In the genomic region with DNA sequence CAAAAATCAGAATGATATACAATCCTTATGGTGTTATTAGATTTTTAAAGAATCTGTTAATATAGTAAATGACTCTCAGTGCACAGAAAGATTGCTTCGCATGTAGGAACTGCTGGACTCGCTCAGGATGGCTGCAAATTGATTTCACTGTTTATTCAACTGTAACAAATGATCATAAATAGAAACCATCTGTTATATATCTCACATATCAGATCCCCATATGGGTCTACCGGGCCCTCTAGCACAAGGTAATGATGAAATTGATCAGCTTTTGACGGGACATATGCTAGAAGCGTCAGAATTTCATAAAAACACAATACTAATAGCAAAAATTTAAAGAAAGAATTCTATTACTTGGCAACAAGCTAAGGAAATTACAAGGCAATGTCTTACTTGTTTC, we compare ENCODE assay signal across 20 mouse cellular contexts. TPM values are rescaled to one million over a fixed set of nuclear protein-coding genes. Genes with fewer than 3 reads are reported as not detected.
A peak's percentile ranks its signal among the peaks of the same experiment; 100 is the strongest.
DNase-seq lines count a peak whose midpoint lies in the region; ATAC-seq and TF ChIP-seq lines count a peak whose summit lies in the region.
"Had no signal": no experiment of that assay in that cellular context is flagged by ENCODE, and none has a peak within 500 bp of the region (broad histone marks: within the 10 kb centered on the region; RNA-seq: fewer than 3 reads in every experiment).

No protein-coding gene starts in this region.

- ATAC-seq in forebrain, embryonic 14.5 days, result peak; percentile 65; the same call in 1 of the 2 replicates
- ATAC-seq in forebrain, embryonic 12.5 days (ENCODE audit: low FRiP score), result no peak
- ATAC-seq in forebrain, embryonic 16.5 days, result peak; percentile 52
- ATAC-seq: CD4-positive, CD25-positive, alpha-beta regulatory T cell, adult 4 months; forebrain, postnatal 0 days had no signal

- peak; percentile 41 for DNase-seq in forebrain, embryonic 14.5 days (ENCODE audit: low spot score)
- DNase-seq in forebrain, embryonic 10.5 days (ENCODE audit: extremely low spot score, low spot score), result no peak
- peak; percentile 58 for DNase-seq in brain, embryonic 14.5 days (ENCODE audit: low read depth)
- DNase-seq: adrenal gland, adult 2 months; adrenal gland, postnatal 10 days; adrenal gland, postnatal 25 days; B cell, adult 2 months; cerebellum, adult 11-12 months; cerebellum, adult 2 months; cerebellum, adult 9-10 months; cerebellum, postnatal 10 days; cerebellum, postnatal 25 days; forebrain, postnatal 0 days had no signal

- 57% methylated on average over 5 of the region's 5 CpGs for WGBS in forebrain, embryonic 14.5 days
- 84% methylated on average over 5 of the region's 5 CpGs for WGBS in forebrain, embryonic 12.5 days
- 45% methylated on average over 5 of the region's 5 CpGs for WGBS in forebrain, embryonic 16.5 days
- WGBS in forebrain, embryonic 10.5 days, result 70% methylated on average over 5 of the region's 5 CpGs

- no peaks in the 10 kb centered on the region for H3K27me3 ChIP-seq in forebrain, embryonic 14.5 days (replicated peaks; ENCODE audit: control insufficient read depth, insufficient read depth, low read length)
- no peaks in the 10 kb centered on the region for H3K27me3 ChIP-seq in forebrain, embryonic 12.5 days
- H3K27me3 ChIP-seq in forebrain, embryonic 16.5 days (replicated peaks; ENCODE audit: control insufficient read depth, insufficient read depth, low read length), result no peaks in the 10 kb centered on the region
- no peaks in the 10 kb centered on the region for H3K27me3 ChIP-seq in forebrain, embryonic 10.5 days (ENCODE audit: poor library complexity, severe bottlenecking)
- H3K27me3 ChIP-seq: CH12.LX; embryonic facial prominence, embryonic 12.5 days had no signal

- no peak overlapping the region for H3K27ac ChIP-seq in forebrain, embryonic 14.5 days (ENCODE audit: low read depth, low read length)
- no peak overlapping the region for H3K27ac ChIP-seq in forebrain, embryonic 12.5 days
- H3K27ac ChIP-seq in forebrain, embryonic 16.5 days (ENCODE audit: low read length), result no peak overlapping the region
- no peak overlapping the region for H3K27ac ChIP-seq in forebrain, embryonic 10.5 days
- H3K27ac ChIP-seq: embryonic facial prominence, embryonic 10.5 days; embryonic facial prominence, embryonic 12.5 days had no signal

- no peak for TF ChIP-seq CTCF in brain, embryonic 14.5 days (IDR thresholded peaks at IDR 0.05; ENCODE audit: borderline replicate concordance, extremely low read depth, insufficient read depth, insufficient read length)

- H3K4me2 ChIP-seq in forebrain, embryonic 14.5 days (ENCODE audit: low read length), result no peak overlapping the region
- no peak overlapping the region for H3K4me2 ChIP-seq in forebrain, embryonic 12.5 days
- H3K4me2 ChIP-seq in forebrain, embryonic 16.5 days (ENCODE audit: low read length), result no peak overlapping the region
- H3K4me2 ChIP-seq: embryonic facial prominence, embryonic 12.5 days had no signal

- H3K4me1 ChIP-seq in forebrain, embryonic 14.5 days (ENCODE audit: control insufficient read depth, insufficient read depth, low read length), result no peaks in the 10 kb centered on the region
- no peaks in the 10 kb centered on the region for H3K4me1 ChIP-seq in forebrain, embryonic 12.5 days
- no peaks in the 10 kb centered on the region for H3K4me1 ChIP-seq in forebrain, embryonic 16.5 days (replicated peaks; ENCODE audit: control insufficient read depth, insufficient read depth, low read length)
- no peaks in the 10 kb centered on the region for H3K4me1 ChIP-seq in forebrain, embryonic 10.5 days
- H3K4me1 ChIP-seq: embryonic facial prominence, embryonic 10.5 days; embryonic facial prominence, embryonic 12.5 days had no signal

- no peaks in the 10 kb centered on the region for H3K36me3 ChIP-seq in forebrain, embryonic 14.5 days (ENCODE audit: control insufficient read depth, insufficient read depth, low read length)
- H3K36me3 ChIP-seq in forebrain, embryonic 12.5 days (replicated peaks), result no peaks in the 10 kb centered on the region
- H3K36me3 ChIP-seq in forebrain, embryonic 16.5 days (ENCODE audit: control insufficient read depth, insufficient read depth), result no peaks in the 10 kb centered on the region
- no peaks in the 10 kb centered on the region for H3K36me3 ChIP-seq in forebrain, embryonic 10.5 days (replicated peaks)
- H3K36me3 ChIP-seq: embryonic facial prominence, embryonic 10.5 days; embryonic facial prominence, embryonic 12.5 days; G1E had no signal

- TF ChIP-seq POLR2A in brain, embryonic 14.5 days (IDR thresholded peaks at IDR 0.05; ENCODE audit: borderline replicate concordance, extremely low read depth, insufficient read depth, insufficient read length, poor library complexity, severe bottlenecking), result no peak

- H3K9ac ChIP-seq in forebrain, embryonic 14.5 days (ENCODE audit: low read length), result no peak overlapping the region
- H3K9ac ChIP-seq in forebrain, embryonic 12.5 days, result no peak overlapping the region
- H3K9ac ChIP-seq in forebrain, embryonic 16.5 days (replicated peaks; ENCODE audit: low read depth, low read length), result no peak overlapping the region
- H3K9ac ChIP-seq: embryonic facial prominence, embryonic 12.5 days; forebrain, postnatal 0 days had no signal

- H3K9me3 ChIP-seq in forebrain, embryonic 14.5 days (replicated peaks; ENCODE audit: control insufficient read depth, low read length), result no peaks in the 10 kb centered on the region
- no peaks in the 10 kb centered on the region for H3K9me3 ChIP-seq in forebrain, embryonic 12.5 days
- H3K9me3 ChIP-seq in forebrain, embryonic 16.5 days (ENCODE audit: control insufficient read depth, low read length), result no peaks in the 10 kb centered on the region
- H3K9me3 ChIP-seq in forebrain, embryonic 10.5 days, result no peaks in the 10 kb centered on the region
- H3K9me3 ChIP-seq: embryonic facial prominence, embryonic 10.5 days; embryonic facial prominence, embryonic 12.5 days; G1E had no signal

- H3K4me3 ChIP-seq in forebrain, embryonic 14.5 days (ENCODE audit: low read depth, low read length), result no peak overlapping the region
- no peak overlapping the region for H3K4me3 ChIP-seq in forebrain, embryonic 12.5 days (replicated peaks)
- no peak overlapping the region for H3K4me3 ChIP-seq in forebrain, embryonic 16.5 days (replicated peaks; ENCODE audit: low read length)
- no peak overlapping the region for H3K4me3 ChIP-seq in forebrain, embryonic 10.5 days
- H3K4me3 ChIP-seq: embryonic facial prominence, embryonic 10.5 days; embryonic facial prominence, embryonic 12.5 days had no signal

RNA-seq across cellular contexts. Expression of gene Wnt2b, which starts 18.0 kb away (rescaled TPM):
- polyA plus RNA-seq in forebrain, embryonic 14.5 days (2014; fragmentation: Nextera tagmentation; extraction: Ambion mirVana), result 0.38 and 0.83 TPM in 2 replicates
- polyA plus RNA-seq in forebrain, embryonic 12.5 days (2016; fragmentation: Nextera tagmentation; extraction: Ambion mirVana), result 0.85 and 1.5 TPM in 2 replicates
- polyA plus RNA-seq in forebrain, embryonic 16.5 days (2015; fragmentation: Nextera tagmentation; extraction: Ambion mirVana), result 0.46 and 0.56 TPM in 2 replicates
- 0.58 and 0.68 TPM in 2 replicates for polyA plus RNA-seq in forebrain, embryonic 10.5 days (2016; fragmentation: Nextera tagmentation; extraction: Ambion mirVana)
- 1.8 and 3.0 TPM in 2 replicates for polyA plus RNA-seq in brain, embryonic 14.5 days (2012; rRNA removed)
- polyA plus RNA-seq: G1E had no signal
